Mouse (Mus musculus) embryonic fibroblast, embryonic 13.5 days (primary cell): ENCODE data around the gene Garnl3. TPM values are rescaled to one million over a fixed set of nuclear protein-coding genes. Genes with fewer than 3 reads are reported as not detected.

ENCODE experiments used
- H3K27ac ChIP-seq: 2 replicates; pipeline ENCODE4 v1.5.1; 2012; ENCODE audit warnings: low read length, control low read depth, inconsistent platforms; ENCODE audit not compliant: insufficient read depth
- H3K4me1 ChIP-seq: 2 replicates; pipeline ENCODE4 v1.6.1; 2011; ENCODE audit warnings: low read length; ENCODE audit not compliant: control insufficient read depth, insufficient read depth
- H3K4me3 ChIP-seq: 2 replicates; pipeline ENCODE4 v1.5.1; 2011; ENCODE audit warnings: mild to moderate bottlenecking, control low read depth, low read length; ENCODE audit not compliant: insufficient read depth
- CTCF ChIP-seq: IDR thresholded peaks from 2 replicates; pipeline ENCODE4 v1.5.1; 2011; ENCODE audit warnings: mild to moderate bottlenecking, control low read depth, low read length, moderate library complexity, borderline replicate concordance; ENCODE audit not compliant: insufficient read depth
- POLR2A ChIP-seq: IDR thresholded peaks from 2 replicates; pipeline ENCODE4 v1.6.1; 2011; ENCODE audit warnings: low read depth, mild to moderate bottlenecking, control low read depth, low read length, moderate library complexity
- polyA plus RNA-seq: library from polyadenylated mRNA; stranded (reverse); fragments of >200 nt; gene quantifications from 2 replicates; pipeline ENCODE4 v1.2.4, GENCODE M21; 2011; ENCODE audit warnings: low read depth; ENCODE audit not compliant: missing spikeins, insufficient read length

Gene Garnl3
- polyA plus RNA-seq, 1 experiment, result 11.9 TPM

DNA sequence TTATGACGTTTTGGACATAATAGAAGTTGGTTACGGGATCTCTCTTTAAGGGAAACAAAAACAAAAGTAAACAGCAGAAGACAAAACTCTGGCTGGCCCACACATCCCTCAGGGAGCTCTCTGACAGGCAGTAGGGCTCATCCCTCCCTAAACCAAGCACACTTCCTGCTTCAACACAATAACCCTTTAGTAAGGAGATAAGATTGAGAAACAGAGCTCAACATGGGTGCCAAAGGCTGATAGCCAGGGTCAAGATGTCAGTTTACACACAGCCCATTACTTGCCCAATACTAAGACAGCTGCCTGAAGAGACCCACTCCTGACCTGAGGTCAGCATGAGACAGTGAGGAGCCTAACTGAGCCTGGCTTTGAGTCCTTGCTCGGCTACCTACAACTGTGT lies 89.9 kb downstream of the Garnl3 start:
- H3K4me3 ChIP-seq, result no peak overlapping the region
- H3K4me1 ChIP-seq, result peaks cover 2% of the 10 kb centered on the region; the same call in 1 of the 2 replicates
- no peak for TF ChIP-seq POLR2A
- no peak for TF ChIP-seq CTCF

DNA sequence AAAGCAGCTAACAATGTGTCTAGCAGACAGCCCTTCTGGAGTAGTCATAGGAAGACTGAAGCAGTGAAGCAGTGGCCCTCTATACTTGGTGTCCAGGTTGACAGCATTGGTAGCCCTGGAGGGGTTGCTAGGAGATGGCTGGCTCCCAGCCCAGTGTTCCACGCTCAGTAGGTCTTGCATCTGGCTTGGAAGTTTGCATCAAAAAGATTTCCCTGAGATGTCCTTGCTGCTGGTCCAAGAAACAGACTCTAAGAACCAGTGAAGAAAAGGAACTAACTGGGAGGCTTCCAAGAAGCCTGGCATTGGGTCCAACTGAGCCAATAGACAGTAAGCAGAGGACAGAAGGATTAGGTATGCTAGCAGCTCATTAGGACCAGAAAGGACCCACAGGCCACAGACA lies 94.0 kb downstream of the Garnl3 start:
- no peak for TF ChIP-seq CTCF
- no peak for TF ChIP-seq POLR2A
- Histone ChIP-seq H3K4me1 (peaks cover 2% of the 10 kb centered on the region; the same call in 1 of the 2 replicates), H3K4me3 (no peak overlapping the region), H3K27ac (no peak overlapping the region)

More for the DNA sequence above, 89.9 kb downstream of the Garnl3 start:
- H3K27ac ChIP-seq, result no peak overlapping the region

DNA sequence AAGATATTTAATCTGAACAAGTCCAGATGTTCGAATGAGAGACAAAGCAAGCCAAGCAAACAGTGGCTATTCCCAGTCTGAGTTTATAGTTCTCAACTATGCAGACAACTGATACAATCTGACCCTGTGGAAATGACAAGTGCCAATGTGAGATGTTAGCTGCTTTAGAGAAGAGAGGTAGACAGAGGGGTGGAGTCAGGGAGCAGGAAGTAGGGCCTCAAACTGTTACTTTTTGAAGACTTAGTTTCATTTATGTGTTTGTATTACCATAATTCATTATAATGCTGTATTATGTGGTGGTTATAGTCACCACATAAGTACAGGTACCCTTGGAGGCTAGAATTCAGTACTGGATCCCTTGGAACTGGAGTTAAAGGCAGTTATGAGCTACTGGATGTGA lies 96.2 kb downstream of the Garnl3 start:
- H3K4me3 ChIP-seq, result no peak overlapping the region
- H3K4me1 ChIP-seq, result peaks cover 2% of the 10 kb centered on the region; the same call in 1 of the 2 replicates
- TF ChIP-seq POLR2A (no peak), CTCF (no peak)
- H3K27ac ChIP-seq, result no peak overlapping the region; the same call in 1 of the 2 replicates

DNA sequence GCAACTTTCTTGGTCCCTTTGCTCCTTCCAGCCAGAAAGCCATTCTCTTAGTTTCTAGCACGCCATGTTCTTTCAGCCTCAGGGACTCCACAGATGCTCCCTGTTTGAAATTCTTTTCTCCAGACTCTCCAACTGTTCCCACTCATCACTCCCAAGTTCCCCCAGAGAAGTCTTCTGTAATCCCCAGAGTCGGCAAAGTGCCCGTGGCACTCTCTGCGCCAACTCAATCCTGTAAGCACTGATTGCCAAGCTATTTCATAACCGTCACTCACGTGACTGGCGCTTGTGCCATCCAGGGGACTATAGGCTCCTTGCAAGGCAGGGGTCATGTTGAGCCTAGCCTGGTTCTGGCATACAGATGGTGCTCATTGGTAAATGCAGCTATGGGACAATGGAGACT lies 98.2 kb downstream of the Garnl3 start:
- peaks cover 2% of the 10 kb centered on the region; the same call in 1 of the 2 replicates for H3K4me1 ChIP-seq
- no peak for TF ChIP-seq CTCF
- no peak for TF ChIP-seq POLR2A
- H3K4me3 ChIP-seq, result no peak overlapping the region
- H3K27ac ChIP-seq, result no peak overlapping the region

DNA sequence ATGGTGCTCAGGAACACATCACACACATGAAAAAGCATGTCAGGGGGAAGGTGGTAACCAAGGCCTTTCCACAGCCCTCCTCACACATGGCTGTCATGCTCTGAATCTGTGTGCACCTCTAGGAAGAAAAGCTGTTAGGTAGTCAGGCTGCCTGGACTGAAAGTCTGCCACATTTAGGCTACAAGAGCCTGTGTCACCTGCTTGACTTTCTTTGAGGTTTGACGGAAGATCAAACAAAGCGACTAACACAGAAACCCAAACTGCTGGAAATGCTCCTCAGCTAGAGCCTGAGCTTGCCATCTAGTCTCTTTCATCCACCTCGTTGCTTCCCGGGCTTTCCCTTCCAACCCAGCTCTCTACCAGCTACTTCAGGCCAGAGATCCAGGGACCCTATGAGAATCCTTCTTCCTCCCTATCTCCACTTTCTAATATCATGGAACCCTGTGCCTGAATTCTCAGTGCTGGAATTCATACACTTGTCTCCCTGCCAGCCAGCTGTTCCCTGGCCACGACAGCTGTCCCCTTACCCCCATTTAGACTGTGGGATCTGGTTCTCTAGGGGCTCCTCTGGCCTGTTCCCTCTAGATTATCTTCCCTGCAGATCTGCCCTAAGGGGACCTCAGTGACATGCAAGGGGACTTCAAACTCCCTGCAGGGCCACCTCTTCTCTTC lies 98.9 kb downstream of the Garnl3 start:
- H3K27ac ChIP-seq, result no peak overlapping the region
- no peak overlapping the region for H3K4me3 ChIP-seq
- no peak for TF ChIP-seq POLR2A
- no peak for TF ChIP-seq CTCF

DNA sequence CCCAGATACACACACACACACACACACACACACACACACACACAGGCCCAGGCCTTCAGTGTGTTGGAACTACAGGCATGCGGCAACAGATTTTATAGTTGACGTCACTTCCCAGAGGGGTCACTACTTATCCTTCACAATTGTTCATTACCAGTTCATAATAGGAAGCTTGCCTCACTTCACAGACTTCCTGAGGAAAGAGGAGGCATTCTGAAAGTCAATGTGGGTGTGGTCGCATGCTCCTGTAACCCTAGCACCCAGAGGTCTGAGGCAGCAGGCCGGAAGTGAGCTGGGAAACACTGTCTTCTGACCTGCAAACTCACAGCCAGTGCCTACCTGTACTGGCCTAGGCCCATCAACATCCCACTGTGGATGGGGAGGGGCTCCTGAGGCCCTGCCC lies 106.4 kb downstream of the Garnl3 start:
- Histone ChIP-seq H3K4me3 (no peak overlapping the region), H3K4me1 (peaks cover 5% of the 10 kb centered on the region), H3K27ac (no peak overlapping the region)
- TF ChIP-seq CTCF (no peak), POLR2A (no peak)

More for the DNA sequence above, 98.9 kb downstream of the Garnl3 start:
- H3K4me1 ChIP-seq, result peaks cover 5% of the 10 kb centered on the region

DNA sequence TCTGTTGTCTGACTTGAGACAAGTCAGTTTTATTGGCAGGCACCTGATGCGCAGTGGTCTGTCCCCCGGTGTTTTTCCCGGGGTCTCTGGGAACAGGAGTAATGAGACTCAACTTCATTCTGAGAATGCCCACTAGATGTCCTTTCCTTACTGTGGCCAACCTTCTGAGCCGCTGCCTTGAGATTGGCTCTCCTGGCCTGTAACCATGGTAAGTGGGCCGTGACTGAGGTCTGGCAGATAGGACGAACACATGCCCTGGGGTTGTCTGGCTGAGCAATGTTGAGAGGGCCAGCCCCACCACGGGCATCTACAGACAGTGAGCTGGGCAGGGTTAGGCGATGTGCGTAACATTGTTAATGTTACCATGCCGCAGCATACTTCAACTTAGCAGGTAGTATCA lies 106.9 kb downstream of the Garnl3 start:
- H3K27ac ChIP-seq, result no peak overlapping the region
- peaks cover 5% of the 10 kb centered on the region for H3K4me1 ChIP-seq
- TF ChIP-seq CTCF, result no peak
- TF ChIP-seq POLR2A, result no peak
- H3K4me3 ChIP-seq, result no peak overlapping the region

DNA sequence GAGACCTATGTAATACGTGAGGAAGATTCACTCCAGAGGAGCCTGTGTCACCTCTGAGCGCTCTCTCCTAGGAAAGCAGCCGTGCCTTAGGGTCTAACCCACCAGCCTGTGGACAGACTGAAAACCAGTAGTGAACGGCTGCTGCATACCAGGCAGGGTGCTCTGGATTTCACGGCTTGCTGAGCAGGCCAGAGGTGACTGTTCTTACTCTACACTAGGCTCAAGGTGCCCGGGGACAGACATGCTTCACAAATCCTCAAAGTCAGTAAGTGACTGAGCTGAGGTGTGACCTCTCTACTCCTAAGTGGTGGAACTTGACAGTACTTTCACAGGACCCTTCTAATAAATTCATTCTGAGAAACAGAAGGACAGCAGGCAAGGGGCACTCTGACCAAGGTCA lies 108.6 kb downstream of the Garnl3 start:
- Histone ChIP-seq H3K27ac (no peak overlapping the region), H3K4me1 (peaks cover 5% of the 10 kb centered on the region), H3K4me3 (no peak overlapping the region)
- TF ChIP-seq POLR2A (no peak), CTCF (no peak)

DNA sequence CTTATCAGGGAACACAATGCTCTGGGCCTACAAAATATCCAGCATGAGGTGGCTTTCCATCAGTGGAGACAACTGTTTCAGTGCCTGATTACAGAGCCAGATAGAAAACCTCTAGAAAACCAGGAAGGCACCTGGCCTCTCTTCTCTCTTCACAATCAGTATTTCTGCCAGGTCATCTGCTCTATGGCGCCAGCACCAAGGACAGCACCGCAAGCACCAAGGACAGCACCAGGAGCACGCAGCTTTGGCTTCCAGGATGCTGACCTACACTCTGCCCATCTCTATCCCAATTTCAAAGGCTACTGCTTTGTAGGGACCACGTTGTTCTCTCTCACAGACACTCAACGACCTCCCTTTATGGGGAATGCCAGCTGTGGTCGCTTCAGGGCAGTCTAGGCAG lies 113.4 kb downstream of the Garnl3 start:
- no peaks in the 10 kb centered on the region for H3K4me1 ChIP-seq
- TF ChIP-seq POLR2A, result no peak
- TF ChIP-seq CTCF, result peak; percentile 73; the same call in 1 of the 2 replicates
- no peak overlapping the region for H3K4me3 ChIP-seq
- H3K27ac ChIP-seq, result no peak overlapping the region

DNA sequence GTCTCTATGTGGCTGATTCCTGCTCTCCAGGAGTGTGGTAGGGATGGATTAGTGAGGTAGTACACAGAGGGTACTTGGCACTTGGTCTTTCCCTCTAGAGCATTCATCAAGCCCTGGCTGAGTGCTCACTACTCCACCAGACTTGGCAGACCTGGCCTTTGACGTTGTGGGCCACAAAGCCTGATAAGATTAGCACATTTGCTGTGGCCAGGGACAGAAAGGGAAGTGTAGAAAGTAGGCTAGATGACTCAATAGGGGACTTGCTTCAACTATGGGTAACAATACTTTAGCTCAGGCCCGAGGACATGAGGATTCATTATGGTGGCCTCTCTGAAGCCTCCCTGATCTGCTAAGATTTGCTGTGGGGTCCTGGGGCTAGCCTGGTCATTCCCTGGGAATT lies 114.3 kb downstream of the Garnl3 start:
- no peak overlapping the region for H3K4me3 ChIP-seq
- no peaks in the 10 kb centered on the region for H3K4me1 ChIP-seq
- TF ChIP-seq CTCF, result no peak
- no peak for TF ChIP-seq POLR2A
- H3K27ac ChIP-seq, result no peak overlapping the region
